Mouse (Mus musculus): ENCODE data around the gene Rims3. TPM values are rescaled to one million over a fixed set of nuclear protein-coding genes. Genes with fewer than 3 reads are reported as not detected.

Rims3 gene
- polyA plus RNA-seq, 1 experiment from 2014 or later: 0.51 TPM

GRCm38 (mm10) chr4:120893656-120894401, 39.2 kb downstream of the Rims3 start:
- 59% methylated on average over 11 of the region's 11 CpGs for WGBS
- no peaks in the 10 kb centered on the region for H3K9me3 ChIP-seq
- ATAC-seq (ENCODE audit: extremely low read depth, insufficient number of reproducible peaks, low FRiP score, low TSS enrichment): no peak

GRCm38 (mm10) chr4:120894584-120894983, 40.0 kb downstream of the Rims3 start:
- Histone ChIP-seq H3K4me2 (no peak overlapping the region), H3K4me1 (no peaks in the 10 kb centered on the region)
- WGBS: 73% methylated on average over 11 of the region's 11 CpGs

More at GRCm38 (mm10) chr4:120893656-120894401, 39.2 kb downstream of the Rims3 start:
- H3K27me3 ChIP-seq (replicated peaks): peaks cover 27% of the 10 kb centered on the region
- no peak overlapping the region for H3K9ac ChIP-seq
- H3K4me2 ChIP-seq: no peak overlapping the region
- H3K36me3 ChIP-seq: no peaks in the 10 kb centered on the region
- no peak overlapping the region for H3K27ac ChIP-seq (replicated peaks)
- no peaks in the 10 kb centered on the region for H3K4me1 ChIP-seq
- H3K4me3 ChIP-seq: no peak overlapping the region

GRCm38 (mm10) chr4:120895226-120895625, 40.6 kb downstream of the Rims3 start:
- Histone ChIP-seq H3K4me3 (no peak overlapping the region), H3K36me3 (no peaks in the 10 kb centered on the region), H3K4me2 (no peak overlapping the region), H3K27ac (replicated peaks) (no peak overlapping the region), H3K4me1 (no peaks in the 10 kb centered on the region), H3K9me3 (no peaks in the 10 kb centered on the region), H3K27me3 (replicated peaks) (peaks cover 24% of the 10 kb centered on the region), H3K9ac (no peak overlapping the region)
- no peak for ATAC-seq (ENCODE audit: extremely low read depth, insufficient number of reproducible peaks, low FRiP score, low TSS enrichment)
- WGBS: 70% methylated on average over 7 of the region's 7 CpGs

More at GRCm38 (mm10) chr4:120894584-120894983, 40.0 kb downstream of the Rims3 start:
- ATAC-seq (ENCODE audit: extremely low read depth, insufficient number of reproducible peaks, low FRiP score, low TSS enrichment): no peak
- H3K9me3 ChIP-seq: no peaks in the 10 kb centered on the region
- peaks cover 24% of the 10 kb centered on the region for H3K27me3 ChIP-seq (replicated peaks)
- H3K9ac ChIP-seq: no peak overlapping the region
- no peaks in the 10 kb centered on the region for H3K36me3 ChIP-seq
- H3K4me3 ChIP-seq: no peak overlapping the region
- H3K27ac ChIP-seq (replicated peaks): no peak overlapping the region

GRCm38 (mm10) chr4:120895810-120896584, 41.4 kb downstream of the Rims3 start:
- H3K4me3 ChIP-seq: no peak overlapping the region
- peaks cover 24% of the 10 kb centered on the region for H3K27me3 ChIP-seq (replicated peaks)
- H3K4me2 ChIP-seq: no peak overlapping the region
- ATAC-seq (ENCODE audit: extremely low read depth, insufficient number of reproducible peaks, low FRiP score, low TSS enrichment): no peak
- H3K9ac ChIP-seq: no peak overlapping the region
- no peaks in the 10 kb centered on the region for H3K4me1 ChIP-seq
- no peak overlapping the region for H3K27ac ChIP-seq (replicated peaks)
- no peaks in the 10 kb centered on the region for H3K9me3 ChIP-seq
- no peaks in the 10 kb centered on the region for H3K36me3 ChIP-seq
- WGBS: 64% methylated on average over 7 of the region's 7 CpGs

- Histone ChIP-seq H3K27ac (replicated peaks) (no peak overlapping the region), H3K27me3 (replicated peaks) (peaks cover 7% of the 10 kb centered on the region; the same call in 1 of the 2 replicates), H3K4me1 (no peaks in the 10 kb centered on the region), H3K36me3 (no peaks in the 10 kb centered on the region), H3K4me2 (no peak overlapping the region), H3K9me3 (no peaks in the 10 kb centered on the region), H3K4me3 (no peak overlapping the region), H3K9ac (no peak overlapping the region)
- 51% methylated on average over 4 of the region's 4 CpGs for WGBS
- no peak for ATAC-seq (ENCODE audit: extremely low read depth, insufficient number of reproducible peaks, low FRiP score, low TSS enrichment)
These were observed 49.9 kb downstream of the Rims3 start for GRCm38 (mm10) chr4:120904533-120904932.

GRCm38 (mm10) chr4:120905644-120906043, 51.0 kb downstream of the Rims3 start:
- Histone ChIP-seq H3K27ac (replicated peaks) (no peak overlapping the region), H3K4me1 (no peaks in the 10 kb centered on the region), H3K9me3 (no peaks in the 10 kb centered on the region), H3K4me3 (no peak overlapping the region), H3K27me3 (replicated peaks) (peaks cover 11% of the 10 kb centered on the region), H3K36me3 (no peaks in the 10 kb centered on the region), H3K9ac (no peak overlapping the region), H3K4me2 (no peak overlapping the region)
- 73% methylated on average over 5 of the region's 5 CpGs for WGBS
- no peak for ATAC-seq (ENCODE audit: extremely low read depth, insufficient number of reproducible peaks, low FRiP score, low TSS enrichment)

- Histone ChIP-seq H3K4me2 (peak overlapping the region; percentile 20), H3K27ac (replicated peaks) (no peak overlapping the region)
- WGBS: 29% methylated on average over 15 of the region's 15 CpGs
These were observed 55.0 kb downstream of the Rims3 start for GRCm38 (mm10) chr4:120909558-120910150.

GRCm38 (mm10) chr4:120911086-120911485, 56.5 kb downstream of the Rims3 start:
- Histone ChIP-seq H3K4me3 (no peak overlapping the region), H3K4me1 (no peaks in the 10 kb centered on the region), H3K36me3 (no peaks in the 10 kb centered on the region), H3K9me3 (no peaks in the 10 kb centered on the region), H3K27me3 (replicated peaks) (peaks cover 20% of the 10 kb centered on the region), H3K27ac (replicated peaks) (no peak overlapping the region), H3K4me2 (no peak overlapping the region), H3K9ac (no peak overlapping the region)
- WGBS: 63% methylated on average over 6 of the region's 6 CpGs
- no peak for ATAC-seq (ENCODE audit: extremely low read depth, insufficient number of reproducible peaks, low FRiP score, low TSS enrichment)

More at GRCm38 (mm10) chr4:120909558-120910150, 55.0 kb downstream of the Rims3 start:
- no peaks in the 10 kb centered on the region for H3K4me1 ChIP-seq
- H3K36me3 ChIP-seq: no peaks in the 10 kb centered on the region
- H3K4me3 ChIP-seq: no peak overlapping the region
- H3K9me3 ChIP-seq: no peaks in the 10 kb centered on the region
- H3K27me3 ChIP-seq (replicated peaks): peaks cover 19% of the 10 kb centered on the region
- no peak for ATAC-seq (ENCODE audit: extremely low read depth, insufficient number of reproducible peaks, low FRiP score, low TSS enrichment)
- H3K9ac ChIP-seq: no peak overlapping the region

GRCm38 (mm10) chr4:120912866-120913265, 58.2 kb downstream of the Rims3 start:
- Histone ChIP-seq H3K27ac (replicated peaks) (no peak overlapping the region), H3K9ac (no peak overlapping the region), H3K4me2 (no peak overlapping the region), H3K4me1 (no peaks in the 10 kb centered on the region), H3K9me3 (no peaks in the 10 kb centered on the region), H3K36me3 (no peaks in the 10 kb centered on the region), H3K4me3 (no peak overlapping the region), H3K27me3 (replicated peaks) (peaks cover 20% of the 10 kb centered on the region)
- ATAC-seq (ENCODE audit: extremely low read depth, insufficient number of reproducible peaks, low FRiP score, low TSS enrichment): no peak
- WGBS: 36% methylated on average over 4 of the region's 4 CpGs

GRCm38 (mm10) chr4:120913443-120913842, 58.8 kb downstream of the Rims3 start:
- H3K4me2 ChIP-seq: no peak overlapping the region
- H3K27me3 ChIP-seq (replicated peaks): peaks cover 16% of the 10 kb centered on the region; the same call in 1 of the 2 replicates
- H3K36me3 ChIP-seq: no peaks in the 10 kb centered on the region
- ATAC-seq (ENCODE audit: extremely low read depth, insufficient number of reproducible peaks, low FRiP score, low TSS enrichment): no peak
- H3K9me3 ChIP-seq: no peaks in the 10 kb centered on the region
- H3K4me3 ChIP-seq: no peak overlapping the region
- no peak overlapping the region for H3K27ac ChIP-seq (replicated peaks)
- 59% methylated on average over 8 of the region's 8 CpGs for WGBS
- H3K9ac ChIP-seq: no peak overlapping the region
- no peaks in the 10 kb centered on the region for H3K4me1 ChIP-seq

- H3K4me2 ChIP-seq: no peak overlapping the region
- H3K36me3 ChIP-seq: no peaks in the 10 kb centered on the region
- no peaks in the 10 kb centered on the region for H3K9me3 ChIP-seq
- H3K9ac ChIP-seq: no peak overlapping the region
- no peak overlapping the region for H3K27ac ChIP-seq (replicated peaks)
- peaks cover 16% of the 10 kb centered on the region; the same call in 1 of the 2 replicates for H3K27me3 ChIP-seq (replicated peaks)
- no peak overlapping the region for H3K4me3 ChIP-seq
- no peak for ATAC-seq (ENCODE audit: extremely low read depth, insufficient number of reproducible peaks, low FRiP score, low TSS enrichment)
- no peaks in the 10 kb centered on the region for H3K4me1 ChIP-seq
- 63% methylated on average over 1 of the region's 1 CpGs for WGBS
These were observed 59.2 kb downstream of the Rims3 start for GRCm38 (mm10) chr4:120913861-120914260.
